Mouse (Mus musculus) cerebellum, adult 11-12 months (tissue): ENCODE data around the gene Svs3a.
"Not testable (repeated sequence)": the region's sequence is repeated elsewhere in the genome, so short reads cannot be mapped to it uniquely, and the experiment has no call there.

ENCODE experiments used
- DNase-seq: peaks from one replicate; pipeline ENCODE4 v3.0.0; 2022

The Svs3a gene

GRCm38 (mm10) chr2:164288968-164289367 lies at the start of gene Svs3a:
TSS of gene Svs3a (plus strand) at chr2:164289268.
- DNase-seq, result not testable (repeated sequence)

- DNase-seq, result not testable (repeated sequence)
These were observed 32.5 kb upstream of the Svs3a start, which contains the start of gene Svs3b for GRCm38 (mm10) chr2:164256540-164256939. TSS of gene Svs3b (minus strand) at chr2:164256640.

GRCm38 (mm10) chr2:164278359-164278758 lies 10.7 kb upstream of the Svs3a start, which contains the start of gene Svs4:
TSS of gene Svs4 (minus strand) at chr2:164278459.
- DNase-seq, result no peak

GRCm38 (mm10) chr2:164312599-164312998 lies 23.5 kb downstream of the Svs3a start:
- DNase-seq, result no peak

GRCm38 (mm10) chr2:164315460-164315859 lies 26.4 kb downstream of the Svs3a start:
- DNase-seq, result not testable (repeated sequence)

- DNase-seq, result not testable (repeated sequence)
These were observed 27.4 kb downstream of the Svs3a start, which contains the start of gene Svs6 for GRCm38 (mm10) chr2:164316451-164316850. TSS of gene Svs6 (plus strand) at chr2:164316751.

- DNase-seq, result no peak
These were observed 31.9 kb downstream of the Svs3a start for GRCm38 (mm10) chr2:164320983-164321382.

- not testable (repeated sequence) for DNase-seq
These were observed 43.4 kb downstream of the Svs3a start, which contains the start of gene Svs5 for GRCm38 (mm10) chr2:164332440-164332839. TSS of gene Svs5 (plus strand) at chr2:164332740.
